In genomic region chr5:122318100-122318499, GRCm38 (mm10) we compare ENCODE assay signal across 1 mouse cellular context.
TF ChIP-seq lines count a peak whose summit lies in the region.

No protein-coding gene starts in this region.

TF ChIP-seq in MEL, 35 proteins besides CTCF, POLR2A, EP300 and RAD21:
- TF ChIP-seq MAFK (IDR thresholded peaks at IDR 0.05; ENCODE audit: borderline replicate concordance, low read depth, low read length), result no peak
- 0 out of 2 replicates have a peak, but pooled peaks have one; percentile 17 for TF ChIP-seq MYC (IDR thresholded peaks at IDR 0.05; ENCODE audit: low read depth, low read length)
- TF ChIP-seq SMC3 (IDR thresholded peaks at IDR 0.05; ENCODE audit: low read depth, low read length), result peak; percentile 53
